Mouse (Mus musculus) inflammation-experienced regulatory T-cells, adult 6 months (primary cell): ENCODE results near the gene P4ha2. TPM values are rescaled to one million over a fixed set of nuclear protein-coding genes. Genes with fewer than 3 reads are reported as not detected.
"Not testable (repeated sequence)": the region's sequence is repeated elsewhere in the genome, so short reads cannot be mapped to it uniquely, and the experiment has no call there.

Experiments
- ATAC-seq: one replicate; pipeline ENCODE4 v1.8.0; 2017
- polyA plus RNA-seq, 3 experiments: library from polyadenylated mRNA; unstranded; fragments of 100-300 nt; shearing (Covaris generic); gene quantifications; one replicate each; pipeline ENCODE4 v1.2.1; 2017

The P4ha2 gene
- polyA plus RNA-seq, 3 experiments from 2014 or later, result not detected

DNA sequence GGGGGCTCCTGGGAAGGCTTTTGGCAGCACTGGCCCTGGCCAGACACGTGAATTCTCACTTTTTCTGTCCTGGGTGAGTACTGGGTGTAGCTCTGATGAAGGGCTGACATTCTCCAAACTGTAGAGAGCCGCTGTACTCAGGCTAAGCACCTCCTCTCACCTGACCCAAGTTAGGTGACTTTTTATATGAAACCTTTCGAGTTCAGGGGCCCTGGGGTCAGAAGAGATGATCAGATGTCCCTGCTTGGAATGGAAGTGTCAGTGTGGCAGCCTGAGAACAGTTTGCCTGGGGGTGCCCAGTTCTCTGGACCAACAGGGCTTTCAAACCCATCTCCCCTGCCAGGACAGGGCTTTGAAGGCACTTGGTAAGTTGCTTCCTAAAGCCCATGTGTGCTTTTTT lies 8.2 kb downstream of the P4ha2 start:
- no peak for ATAC-seq

- no peak for ATAC-seq
Measured at GRCm38 (mm10) chr11:54108894-54109293, 9.0 kb downstream of the P4ha2 start.

DNA sequence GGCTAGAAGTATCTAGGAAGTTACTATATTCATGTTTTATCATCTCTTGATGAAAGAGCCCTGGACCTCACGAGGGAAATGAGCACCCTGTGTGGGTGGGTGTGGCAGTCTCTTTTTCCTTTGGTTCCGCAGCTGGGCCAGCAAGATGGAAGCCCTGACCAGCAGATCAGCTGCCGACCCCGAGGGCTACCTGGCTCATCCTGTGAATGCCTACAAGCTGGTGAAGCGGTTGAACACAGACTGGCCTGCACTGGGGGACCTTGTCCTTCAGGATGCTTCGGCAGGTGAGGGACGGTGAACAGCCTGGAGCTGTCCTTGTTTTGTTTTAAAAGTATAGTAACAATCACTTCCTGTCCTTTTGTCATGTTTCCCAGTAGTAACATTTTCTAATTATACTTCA lies 11.4 kb downstream of the P4ha2 start:
- no peak for ATAC-seq

- ATAC-seq, result no peak
Measured at GRCm38 (mm10) chr11:54111976-54112741, 12.3 kb downstream of the P4ha2 start.

DNA sequence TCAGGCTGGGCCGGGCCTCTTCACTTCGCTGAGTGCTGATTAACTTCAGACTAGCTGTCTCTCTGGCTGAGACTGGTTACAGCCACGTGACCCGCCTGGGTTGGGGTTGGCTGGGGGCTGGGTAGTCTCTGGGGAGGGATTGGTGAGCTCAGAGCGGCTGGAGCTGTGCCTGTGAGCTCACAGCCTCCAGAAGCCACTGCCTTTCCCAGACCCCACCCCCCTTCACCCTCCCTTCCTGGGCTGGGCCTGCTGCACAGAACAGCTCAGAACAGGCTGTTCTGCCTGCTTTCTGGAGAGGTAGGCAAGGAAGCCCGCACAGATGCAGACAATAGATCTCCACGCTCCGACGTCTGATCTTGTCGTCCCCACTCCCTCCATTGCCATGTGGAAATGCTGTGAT lies 13.0 kb downstream of the P4ha2 start:
- no peak for ATAC-seq

DNA sequence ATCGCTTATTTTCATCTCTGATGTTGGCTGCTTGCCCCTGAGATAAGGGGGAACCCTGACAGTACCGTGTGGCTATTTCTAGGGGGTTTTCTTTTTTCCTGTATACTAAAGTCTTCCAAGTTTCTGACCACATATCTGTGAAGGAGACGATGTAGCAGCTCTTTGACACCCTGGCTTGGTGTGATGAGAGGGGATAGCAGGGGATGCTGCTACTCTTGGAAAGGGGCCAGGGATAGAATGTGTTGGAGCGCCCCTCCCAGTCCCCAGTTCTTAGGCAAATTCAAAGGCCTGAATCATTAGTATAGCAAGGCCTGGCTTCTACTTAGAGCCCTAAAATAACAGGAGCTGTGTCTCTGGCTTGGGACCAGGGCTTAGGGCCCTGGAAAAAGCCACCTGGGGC lies 13.5 kb downstream of the P4ha2 start:
- no peak for ATAC-seq

- no peak for ATAC-seq
Measured at GRCm38 (mm10) chr11:54114746-54115145, 14.9 kb downstream of the P4ha2 start.

DNA sequence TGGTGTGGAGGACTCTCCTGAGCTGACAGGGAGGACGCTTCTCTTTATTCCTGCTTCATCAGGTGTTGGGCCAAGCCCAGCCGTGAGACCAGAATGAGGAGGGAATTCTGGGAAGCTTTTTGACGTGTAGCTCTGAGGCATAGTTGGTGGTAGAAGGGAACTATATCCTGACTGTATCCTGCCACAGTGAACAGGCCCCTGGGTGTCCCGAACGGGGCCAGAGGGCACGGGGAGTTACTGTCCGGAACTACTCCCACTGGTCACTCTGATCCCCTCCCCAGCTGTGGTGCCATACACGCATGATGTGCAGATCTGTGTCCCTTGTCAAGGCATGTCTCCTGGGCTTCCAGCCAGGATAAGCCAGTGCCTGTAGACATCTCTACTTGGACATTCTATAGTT lies 15.4 kb downstream of the P4ha2 start:
- ATAC-seq, result no peak

DNA sequence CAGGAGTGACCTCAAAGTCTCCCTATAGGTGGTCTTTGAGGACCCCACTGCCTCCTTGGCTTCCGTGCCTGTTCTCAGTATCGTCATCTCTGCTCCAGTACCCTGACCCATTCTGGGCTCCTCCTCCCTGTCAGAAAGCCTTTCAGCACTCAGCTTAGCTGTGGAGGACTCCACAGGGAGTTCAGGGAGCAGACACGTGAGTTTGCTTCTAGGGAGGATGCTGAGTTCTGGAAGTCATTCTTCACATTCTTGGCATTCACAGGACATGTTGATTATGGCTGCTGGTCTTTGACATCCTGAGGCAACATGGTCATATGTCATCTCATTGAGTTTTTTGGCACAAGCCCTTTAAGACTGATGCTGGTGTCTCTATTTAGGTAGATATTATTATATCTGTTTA lies 16.0 kb downstream of the P4ha2 start:
- ATAC-seq, result no peak

GRCm38 (mm10) chr11:54116406-54116805 lies 16.5 kb downstream of the P4ha2 start:
- no peak for ATAC-seq

DNA sequence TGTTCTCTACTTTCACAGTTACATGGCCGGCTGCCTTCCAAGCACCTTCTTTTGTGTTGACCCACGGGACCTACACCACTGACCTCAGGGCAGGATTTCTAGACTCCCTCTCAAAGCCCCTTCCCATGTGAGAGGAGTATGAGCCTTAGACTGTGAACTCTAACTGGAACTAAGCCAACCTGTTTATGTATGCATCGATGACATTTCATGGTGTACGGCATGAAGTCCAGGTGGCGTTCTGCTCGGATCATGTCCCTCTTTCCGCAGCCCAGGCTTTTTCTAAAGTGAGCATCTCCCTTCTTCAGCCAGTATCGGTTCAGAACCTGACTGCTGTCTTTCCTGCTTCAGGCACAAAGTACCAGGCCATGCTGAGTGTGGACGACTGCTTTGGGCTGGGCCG lies 17.2 kb downstream of the P4ha2 start:
- no peak for ATAC-seq

GRCm38 (mm10) chr11:54119126-54119525 lies 19.2 kb downstream of the P4ha2 start:
- no peak for ATAC-seq

- ATAC-seq, result no peak
Measured at GRCm38 (mm10) chr11:54119740-54120360, 20.0 kb downstream of the P4ha2 start.

- ATAC-seq, result no peak
Measured at GRCm38 (mm10) chr11:54122416-54123264, 22.7 kb downstream of the P4ha2 start.

DNA sequence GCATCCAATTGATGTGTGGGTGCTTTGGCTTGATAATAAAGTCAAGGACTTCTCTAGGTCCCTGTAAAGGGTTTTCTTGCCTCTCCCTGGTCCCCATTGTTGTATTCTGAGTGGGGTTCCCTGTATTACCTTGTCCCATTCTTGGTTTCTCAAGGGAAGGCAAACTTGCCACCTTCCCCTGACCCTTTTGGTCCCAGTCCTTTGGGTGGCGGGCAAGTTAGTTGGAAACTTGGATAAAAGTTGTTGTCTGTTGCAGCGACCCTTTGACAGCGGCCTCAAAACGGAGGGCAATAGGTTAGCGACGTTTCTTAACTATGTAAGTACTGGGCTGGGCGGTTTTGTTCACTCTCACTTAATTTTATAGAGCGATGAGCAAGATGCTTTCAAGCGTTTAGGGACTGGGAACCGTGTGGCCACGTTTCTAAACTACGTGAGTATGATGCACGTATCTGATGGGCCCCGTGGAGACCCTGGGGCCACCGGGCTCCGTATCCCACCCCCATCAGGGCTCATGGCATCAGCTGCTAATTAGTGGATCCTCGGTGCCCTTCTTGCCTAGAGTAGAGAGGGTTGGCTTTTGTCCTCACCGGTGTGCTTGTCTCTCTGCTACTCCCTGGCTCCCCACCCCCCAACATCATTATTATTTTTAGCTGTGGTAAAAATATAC lies 26.2 kb downstream of the P4ha2 start:
- ATAC-seq, result no peak

DNA sequence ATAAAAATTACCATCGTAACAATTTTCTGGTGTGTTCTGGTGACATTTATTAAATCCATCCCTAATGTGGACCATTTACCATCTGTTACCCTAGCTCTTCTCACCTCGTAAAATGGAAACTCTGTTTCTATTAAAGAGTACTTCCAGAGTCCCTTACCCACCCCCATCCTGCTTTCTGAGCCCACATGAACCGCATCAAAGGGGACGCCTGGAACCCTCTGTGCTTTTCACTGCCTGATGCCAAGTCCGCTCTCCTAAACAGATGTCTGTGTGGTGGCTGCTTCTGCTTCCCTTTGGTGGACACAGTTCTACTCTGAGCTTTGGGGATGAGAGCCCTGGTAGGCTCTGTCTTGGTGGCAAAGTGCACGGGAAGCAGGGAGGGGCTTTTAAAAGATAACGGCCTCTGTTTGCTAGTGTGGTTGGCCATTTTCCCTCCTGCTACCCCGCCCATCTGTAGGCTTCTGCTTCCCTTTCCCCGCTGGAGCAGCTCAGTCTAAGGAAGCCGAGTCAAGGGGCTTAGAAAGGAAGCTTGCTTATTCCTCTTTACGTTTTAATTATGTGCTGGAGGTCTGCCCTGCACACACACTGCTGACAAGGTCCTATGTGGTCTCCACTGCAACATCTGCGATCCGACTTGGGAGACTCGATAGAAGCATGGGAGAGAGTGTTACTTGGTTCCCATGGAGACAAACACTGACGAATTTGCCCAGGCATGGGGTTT lies 26.9 kb downstream of the P4ha2 start:
- no peak for ATAC-seq

GRCm38 (mm10) chr11:54127397-54127796 lies 27.5 kb downstream of the P4ha2 start:
- no peak for ATAC-seq

GRCm38 (mm10) chr11:54129955-54130354 lies 30.1 kb downstream of the P4ha2 start:
- ATAC-seq, result no peak

GRCm38 (mm10) chr11:54130721-54131120 lies 30.8 kb downstream of the P4ha2 start:
- ATAC-seq, result no peak

DNA sequence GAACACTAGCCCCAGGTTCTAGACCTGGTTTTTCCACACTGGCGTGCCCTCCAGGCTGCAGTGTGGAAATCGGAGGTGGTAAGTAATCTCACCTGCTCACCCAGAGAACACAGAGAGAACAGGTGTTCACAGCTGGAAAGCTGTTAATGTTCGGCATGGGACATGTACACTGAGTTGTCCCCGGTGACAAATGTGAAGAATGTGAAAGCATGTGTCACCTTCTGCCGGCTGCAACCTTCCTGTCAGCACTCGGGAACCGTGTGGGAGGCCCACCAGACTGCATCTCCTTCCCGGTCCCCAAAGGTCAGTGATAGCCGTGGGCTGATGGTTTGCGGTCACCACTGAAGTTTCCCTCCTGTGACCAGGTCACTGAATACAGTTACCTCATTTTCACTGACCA lies 32.4 kb downstream of the P4ha2 start:
- ATAC-seq, result no peak

- ATAC-seq, result no peak
Measured at GRCm38 (mm10) chr11:54134905-54135304, 35.0 kb downstream of the P4ha2 start.

- ATAC-seq, result not testable (repeated sequence)
Measured at GRCm38 (mm10) chr11:54140159-54140558, 40.3 kb downstream of the P4ha2 start.
